Mouse (Mus musculus): ENCODE measurements around the gene Ppm1h.

- TF ChIP-seq CTCF (IDR thresholded peaks at IDR 0.05; ENCODE audit: extremely low read depth, insufficient read depth, low read length) (no peak), POLR2A (IDR thresholded peaks at IDR 0.05; ENCODE audit: extremely low read depth, insufficient read depth, low read length) (no peak)
Measured at GRCm38 (mm10) chr10:122685836-122686531, 7.4 kb downstream of the Ppm1h start.

All from cortical plate, adult 2 months (tissue).